18 mouse cellular contexts compared by ENCODE assay signal in genomic region chr16:41871917-41872593, GRCm38 (mm10).
DNase-seq lines count a peak whose midpoint lies in the region; ATAC-seq and TF ChIP-seq lines count a peak whose summit lies in the region.
"Had no signal": no experiment of that assay in that cellular context is flagged by ENCODE, and none has a peak within 500 bp of the region (broad histone marks: within the 10 kb centered on the region; RNA-seq: fewer than 3 reads in every experiment).

No protein-coding gene starts in this region.

- ATAC-seq in hindbrain, embryonic 16.5 days, result peak; percentile 73
- no peak; the same call in 1 of the 2 replicates for ATAC-seq in hindbrain, embryonic 14.5 days (ENCODE audit: low FRiP score)
- ATAC-seq in kidney, embryonic 14.5 days (ENCODE audit: low FRiP score, low TSS enrichment), result no peak
- ATAC-seq: intestine, embryonic 16.5 days had no signal

- 62% methylated on average over 6 of the region's 6 CpGs for WGBS in hindbrain, embryonic 16.5 days
- WGBS in hindbrain, embryonic 14.5 days, result 76% methylated on average over 6 of the region's 6 CpGs
- 89% methylated on average over 6 of the region's 6 CpGs for WGBS in kidney, embryonic 14.5 days

- no peak overlapping the region for H3K9ac ChIP-seq in hindbrain, embryonic 16.5 days (ENCODE audit: low read depth, low read length)
- H3K9ac ChIP-seq in hindbrain, embryonic 14.5 days, result no peak overlapping the region
- H3K9ac ChIP-seq in kidney, embryonic 14.5 days (ENCODE audit: low read depth, low read length), result no peak overlapping the region
- H3K9ac ChIP-seq: embryonic facial prominence, embryonic 13.5 days; kidney, embryonic 15.5 days; liver, embryonic 14.5 days; neural tube, embryonic 13.5 days had no signal

- no peaks in the 10 kb centered on the region for H3K36me3 ChIP-seq in hindbrain, embryonic 16.5 days (ENCODE audit: control insufficient read depth, insufficient read depth, low read length)
- no peaks in the 10 kb centered on the region for H3K36me3 ChIP-seq in hindbrain, embryonic 14.5 days (replicated peaks; ENCODE audit: control insufficient read depth, insufficient read depth)
- no peaks in the 10 kb centered on the region for H3K36me3 ChIP-seq in kidney, embryonic 14.5 days (ENCODE audit: control insufficient read depth, insufficient read depth, low read length)
- H3K36me3 ChIP-seq: embryonic facial prominence, embryonic 13.5 days; kidney, embryonic 15.5 days; midbrain, embryonic 10.5 days; neural tube, embryonic 13.5 days had no signal

- DNase-seq in hindbrain, embryonic 14.5 days (ENCODE audit: low spot score), result no peak
- DNase-seq in brain, embryonic 14.5 days (ENCODE audit: low read depth), result peak; percentile 50
- peak; percentile 91 for DNase-seq in cerebellum, adult 11-12 months
- peak; percentile 87 to 89 for DNase-seq in cerebellum, postnatal 14 days
- no peak for DNase-seq in Muller cell, postnatal 12 days (ENCODE audit: inconsistent ontology term)
- DNase-seq: adrenal gland, adult 2 months; gastrocnemius, postnatal 25 days; spleen, adult 18-20 months; thymus, postnatal 4 days had no signal

- H3K4me3 ChIP-seq in hindbrain, embryonic 16.5 days (ENCODE audit: low read length), result no peak overlapping the region
- H3K4me3 ChIP-seq in hindbrain, embryonic 14.5 days (replicated peaks; ENCODE audit: low read length), result no peak overlapping the region
- H3K4me3 ChIP-seq in kidney, embryonic 14.5 days (ENCODE audit: low read length), result no peak overlapping the region
- H3K4me3 ChIP-seq: embryonic facial prominence, embryonic 13.5 days; kidney, embryonic 15.5 days; midbrain, embryonic 10.5 days; neural tube, embryonic 13.5 days had no signal

- no peak for TF ChIP-seq CTCF in brain, embryonic 14.5 days (IDR thresholded peaks at IDR 0.05; ENCODE audit: borderline replicate concordance, extremely low read depth, insufficient read depth, insufficient read length)

- no peak for TF ChIP-seq POLR2A in brain, embryonic 14.5 days (IDR thresholded peaks at IDR 0.05; ENCODE audit: borderline replicate concordance, extremely low read depth, insufficient read depth, insufficient read length, poor library complexity, severe bottlenecking)

- H3K27me3 ChIP-seq in hindbrain, embryonic 16.5 days (replicated peaks; ENCODE audit: control insufficient read depth, insufficient read depth, low read length), result no peaks in the 10 kb centered on the region
- H3K27me3 ChIP-seq in hindbrain, embryonic 14.5 days (ENCODE audit: control insufficient read depth, insufficient read depth, low read length), result no peaks in the 10 kb centered on the region
- no peaks in the 10 kb centered on the region for H3K27me3 ChIP-seq in kidney, embryonic 14.5 days (ENCODE audit: control insufficient read depth, insufficient read depth, low read length)
- H3K27me3 ChIP-seq: embryonic facial prominence, embryonic 13.5 days; kidney, embryonic 15.5 days; neural tube, embryonic 13.5 days had no signal

- no peaks in the 10 kb centered on the region; the same call in 1 of the 2 replicates for H3K4me1 ChIP-seq in hindbrain, embryonic 16.5 days (ENCODE audit: control insufficient read depth, insufficient read depth, low read depth, low read length)
- no peaks in the 10 kb centered on the region for H3K4me1 ChIP-seq in hindbrain, embryonic 14.5 days (replicated peaks; ENCODE audit: control insufficient read depth, insufficient read depth, low read length)
- H3K4me1 ChIP-seq in kidney, embryonic 14.5 days (ENCODE audit: control insufficient read depth, insufficient read depth, low read length), result no peaks in the 10 kb centered on the region
- H3K4me1 ChIP-seq: embryonic facial prominence, embryonic 13.5 days; kidney, embryonic 15.5 days; midbrain, embryonic 10.5 days; neural tube, embryonic 13.5 days had no signal

- no peak overlapping the region for H3K4me2 ChIP-seq in hindbrain, embryonic 16.5 days (ENCODE audit: low read length)
- H3K4me2 ChIP-seq in hindbrain, embryonic 14.5 days (replicated peaks), result no peak overlapping the region
- H3K4me2 ChIP-seq in kidney, embryonic 14.5 days (replicated peaks; ENCODE audit: low read depth, low read length), result no peak overlapping the region
- H3K4me2 ChIP-seq: embryonic facial prominence, embryonic 13.5 days; kidney, embryonic 15.5 days; neural tube, embryonic 13.5 days had no signal

- H3K27ac ChIP-seq in hindbrain, embryonic 16.5 days (ENCODE audit: low read depth, low read length), result no peak overlapping the region
- H3K27ac ChIP-seq in hindbrain, embryonic 14.5 days, result no peak overlapping the region
- no peak overlapping the region for H3K27ac ChIP-seq in kidney, embryonic 14.5 days (ENCODE audit: low read depth, low read length)
- H3K27ac ChIP-seq: embryonic facial prominence, embryonic 13.5 days; kidney, embryonic 15.5 days; liver, embryonic 14.5 days; macrophage; midbrain, embryonic 10.5 days; neural tube, embryonic 13.5 days had no signal

- no peaks in the 10 kb centered on the region for H3K9me3 ChIP-seq in hindbrain, embryonic 16.5 days (ENCODE audit: control insufficient read depth, low read length)
- no peaks in the 10 kb centered on the region for H3K9me3 ChIP-seq in hindbrain, embryonic 14.5 days (ENCODE audit: control insufficient read depth, low read length)
- no peaks in the 10 kb centered on the region for H3K9me3 ChIP-seq in kidney, embryonic 14.5 days (ENCODE audit: control insufficient read depth, low read length)
- H3K9me3 ChIP-seq: embryonic facial prominence, embryonic 13.5 days; kidney, embryonic 15.5 days; midbrain, embryonic 10.5 days; neural tube, embryonic 13.5 days had no signal

Comparison
In these comparisons a context has a peak if more than half of its experiments do, and no peak if none do; other contexts are left out.
1. DNase-seq: peak in brain, embryonic 14.5 days (single experiment), cerebellum, adult 11-12 months (single experiment) and cerebellum, postnatal 14 days (2 of 2); none in hindbrain, embryonic 14.5 days (single experiment) and Muller cell, postnatal 12 days (single experiment).